Mouse (Mus musculus): ENCODE data around the gene Tbx10. TPM values are rescaled to one million over a fixed set of nuclear protein-coding genes. Genes with fewer than 3 reads are reported as not detected.
A peak's percentile ranks its signal among the peaks of the same experiment; 100 is the strongest.
"Not testable (repeated sequence)": the region's sequence is repeated elsewhere in the genome, so short reads cannot be mapped to it uniquely, and the experiment has no call there.

The Tbx10 gene
- polyA plus RNA-seq, 1 experiment from 2014 or later = 0.11 TPM

GRCm38 (mm10) chr19:4032668-4033067 is 40.1 kb downstream of the Tbx10 start:
- Histone ChIP-seq H3K9me3 (replicated peaks; ENCODE audit: control insufficient read depth, low read length) (no peaks in the 10 kb centered on the region; the same call in 1 of the 2 replicates), H3K27me3 (ENCODE audit: control insufficient read depth, insufficient read depth, low read length) (no peaks in the 10 kb centered on the region), H3K4me2 (no peak overlapping the region), H3K27ac (ENCODE audit: low read depth, low read length) (no peak overlapping the region), H3K4me1 (ENCODE audit: control insufficient read depth, insufficient read depth, low read length) (peaks cover 5% of the 10 kb centered on the region; the same call in 1 of the 2 replicates), H3K36me3 (ENCODE audit: control insufficient read depth, insufficient read depth, low read length) (no peaks in the 10 kb centered on the region), H3K4me3 (ENCODE audit: low read depth, low read length) (no peak overlapping the region), H3K9ac (ENCODE audit: low read depth, low read length) (no peak overlapping the region)
- ATAC-seq (replicated peaks; ENCODE audit: insufficient number of reproducible peaks, low FRiP score, low TSS enrichment) = no peak
- 44% methylated on average over 7 of the region's 7 CpGs for WGBS (ENCODE audit: insufficient replicate concordance)

- Histone ChIP-seq H3K36me3 (ENCODE audit: control insufficient read depth, insufficient read depth, low read length) (no peaks in the 10 kb centered on the region), H3K4me1 (ENCODE audit: control insufficient read depth, insufficient read depth, low read length) (peaks cover 8% of the 10 kb centered on the region; the same call in 1 of the 2 replicates), H3K27me3 (ENCODE audit: control insufficient read depth, insufficient read depth, low read length) (no peaks in the 10 kb centered on the region), H3K4me2 (no peak overlapping the region), H3K27ac (ENCODE audit: low read depth, low read length) (no peak overlapping the region), H3K4me3 (ENCODE audit: low read depth, low read length) (no peak overlapping the region), H3K9ac (ENCODE audit: low read depth, low read length) (no peak overlapping the region), H3K9me3 (replicated peaks; ENCODE audit: control insufficient read depth, low read length) (no peaks in the 10 kb centered on the region)
- ATAC-seq (replicated peaks; ENCODE audit: insufficient number of reproducible peaks, low FRiP score, low TSS enrichment) = no peak
- WGBS (ENCODE audit: insufficient replicate concordance) = 77% methylated on average over 3 of the region's 3 CpGs
Observed at GRCm38 (mm10) chr19:4033298-4033697, 40.7 kb downstream of the Tbx10 start.

GRCm38 (mm10) chr19:4033742-4034141 is 41.2 kb downstream of the Tbx10 start:
- Histone ChIP-seq H3K27me3 (ENCODE audit: control insufficient read depth, insufficient read depth, low read length) (no peaks in the 10 kb centered on the region), H3K4me3 (ENCODE audit: low read depth, low read length) (no peak overlapping the region), H3K9me3 (replicated peaks; ENCODE audit: control insufficient read depth, low read length) (no peaks in the 10 kb centered on the region), H3K4me2 (no peak overlapping the region), H3K9ac (ENCODE audit: low read depth, low read length) (no peak overlapping the region), H3K36me3 (ENCODE audit: control insufficient read depth, insufficient read depth, low read length) (no peaks in the 10 kb centered on the region), H3K27ac (ENCODE audit: low read depth, low read length) (no peak overlapping the region), H3K4me1 (ENCODE audit: control insufficient read depth, insufficient read depth, low read length) (peaks cover 8% of the 10 kb centered on the region; the same call in 1 of the 2 replicates)
- 57% methylated on average over 5 of the region's 5 CpGs for WGBS (ENCODE audit: insufficient replicate concordance)
- ATAC-seq (replicated peaks; ENCODE audit: insufficient number of reproducible peaks, low FRiP score, low TSS enrichment) = no peak

- no peak overlapping the region for H3K9ac ChIP-seq (ENCODE audit: low read depth, low read length)
- no peaks in the 10 kb centered on the region for H3K27me3 ChIP-seq (ENCODE audit: control insufficient read depth, insufficient read depth, low read length)
- H3K4me1 ChIP-seq (ENCODE audit: control insufficient read depth, insufficient read depth, low read length) = peaks cover 8% of the 10 kb centered on the region; the same call in 1 of the 2 replicates
- no peaks in the 10 kb centered on the region for H3K9me3 ChIP-seq (replicated peaks; ENCODE audit: control insufficient read depth, low read length)
- H3K36me3 ChIP-seq (ENCODE audit: control insufficient read depth, insufficient read depth, low read length) = no peaks in the 10 kb centered on the region
- ATAC-seq (replicated peaks; ENCODE audit: insufficient number of reproducible peaks, low FRiP score, low TSS enrichment) = no peak
- WGBS (ENCODE audit: insufficient replicate concordance) = 79% methylated on average over 12 of the region's 12 CpGs
- H3K4me3 ChIP-seq (ENCODE audit: low read depth, low read length) = no peak overlapping the region
- H3K4me2 ChIP-seq = peak overlapping the region; percentile 17
- H3K27ac ChIP-seq (ENCODE audit: low read depth, low read length) = no peak overlapping the region
Observed at GRCm38 (mm10) chr19:4036327-4037045, 43.9 kb downstream of the Tbx10 start.

- H3K36me3 ChIP-seq (ENCODE audit: control insufficient read depth, insufficient read depth, low read length); H3K27me3 ChIP-seq (ENCODE audit: control insufficient read depth, insufficient read depth, low read length); H3K9me3 ChIP-seq (replicated peaks; ENCODE audit: control insufficient read depth, low read length); H3K4me1 ChIP-seq (ENCODE audit: control insufficient read depth, insufficient read depth, low read length); ATAC-seq (replicated peaks; ENCODE audit: insufficient number of reproducible peaks, low FRiP score, low TSS enrichment): not testable (repeated sequence)
- 29% methylated on average over 7 of the region's 8 CpGs for WGBS (ENCODE audit: insufficient replicate concordance)
- Histone ChIP-seq H3K27ac (ENCODE audit: low read depth, low read length) (peak overlapping the region; percentile 82), H3K4me2 (peak overlapping the region; percentile 84), H3K9ac (ENCODE audit: low read depth, low read length) (peak overlapping the region; percentile 94), H3K4me3 (ENCODE audit: low read depth, low read length) (peak overlapping the region; percentile 77)
Observed at GRCm38 (mm10) chr19:4037154-4037787, 44.7 kb downstream of the Tbx10 start.

- Histone ChIP-seq H3K27ac (ENCODE audit: low read depth, low read length) (peak within 1 kb of the TSS; percentile 82), H3K4me2 (peak within 1 kb of the TSS; percentile 84), H3K4me3 (ENCODE audit: low read depth, low read length) (peak within 1 kb of the TSS; percentile 77), H3K4me1 (ENCODE audit: control insufficient read depth, insufficient read depth, low read length) (peaks cover 8% of the 10 kb centered on the region; the same call in 1 of the 2 replicates), H3K9ac (ENCODE audit: low read depth, low read length) (peak within 1 kb of the TSS; percentile 94), H3K36me3 (ENCODE audit: control insufficient read depth, insufficient read depth, low read length) (no peaks in the 10 kb centered on the region), H3K9me3 (replicated peaks; ENCODE audit: control insufficient read depth, low read length) (no peaks in the 10 kb centered on the region), H3K27me3 (ENCODE audit: control insufficient read depth, insufficient read depth, low read length) (no peaks in the 10 kb centered on the region)
- ATAC-seq (replicated peaks; ENCODE audit: insufficient number of reproducible peaks, low FRiP score, low TSS enrichment) = peak; percentile 85
- under 1% methylated on average over 26 of the region's 26 CpGs for WGBS (ENCODE audit: insufficient replicate concordance)
Observed at GRCm38 (mm10) chr19:4037788-4038232, 45.3 kb downstream of the Tbx10 start, which contains the start of gene Gstp1. Gstp1 (minus strand) TSS chr19:4037985.

GRCm38 (mm10) chr19:4040941-4041340 is 48.4 kb downstream of the Tbx10 start:
- not testable (repeated sequence) for H3K4me1 ChIP-seq (ENCODE audit: control insufficient read depth, insufficient read depth, low read length); H3K36me3 ChIP-seq (ENCODE audit: control insufficient read depth, insufficient read depth, low read length); H3K27ac ChIP-seq (ENCODE audit: low read depth, low read length); H3K27me3 ChIP-seq (ENCODE audit: control insufficient read depth, insufficient read depth, low read length); H3K9ac ChIP-seq (ENCODE audit: low read depth, low read length); H3K4me3 ChIP-seq (ENCODE audit: low read depth, low read length); ATAC-seq (replicated peaks; ENCODE audit: insufficient number of reproducible peaks, low FRiP score, low TSS enrichment); H3K4me2 ChIP-seq; H3K9me3 ChIP-seq (replicated peaks; ENCODE audit: control insufficient read depth, low read length)
- WGBS (ENCODE audit: insufficient replicate concordance) = 76% methylated on average over 5 of the region's 5 CpGs

- not testable (repeated sequence) for H3K27me3 ChIP-seq (ENCODE audit: control insufficient read depth, insufficient read depth, low read length); H3K4me1 ChIP-seq (ENCODE audit: control insufficient read depth, insufficient read depth, low read length); H3K4me3 ChIP-seq (ENCODE audit: low read depth, low read length); H3K9ac ChIP-seq (ENCODE audit: low read depth, low read length); H3K9me3 ChIP-seq (replicated peaks; ENCODE audit: control insufficient read depth, low read length); ATAC-seq (replicated peaks; ENCODE audit: insufficient number of reproducible peaks, low FRiP score, low TSS enrichment); H3K27ac ChIP-seq (ENCODE audit: low read depth, low read length); H3K4me2 ChIP-seq; H3K36me3 ChIP-seq (ENCODE audit: control insufficient read depth, insufficient read depth, low read length)
- WGBS (ENCODE audit: insufficient replicate concordance) = 81% methylated on average over 3 of the region's 4 CpGs
Observed at GRCm38 (mm10) chr19:4041500-4041899, 48.9 kb downstream of the Tbx10 start.
